Mouse (Mus musculus) A20 (cell line): Measurements from ENCODE around the gene C8a.

Source experiments
- DNase-seq: peaks from one replicate; pipeline ENCODE4 v3.0.0-alpha.2; 2011; ENCODE audit warnings: low read depth, low spot score

C8a gene

DNA sequence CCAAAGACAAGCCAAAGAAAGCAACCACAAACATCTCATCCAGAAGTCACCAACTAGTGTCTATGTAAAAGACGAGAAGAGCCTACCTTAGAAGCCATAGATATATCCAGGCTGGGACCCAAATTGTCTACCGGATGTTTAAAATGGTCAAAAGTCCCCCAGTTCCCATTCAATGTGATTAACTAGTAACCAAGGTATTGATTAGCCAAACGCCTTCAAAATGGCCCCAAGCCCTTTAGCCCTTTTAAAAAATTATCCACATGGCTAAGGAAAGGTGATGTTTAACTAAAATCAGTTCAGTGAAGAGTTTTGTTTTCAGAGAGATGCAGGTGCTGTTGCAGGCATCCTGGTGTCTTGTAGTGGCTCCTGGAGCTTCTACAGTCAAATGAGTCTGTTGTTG is at the start of gene C8a:
C8a (minus strand) TSS at position 76 of the 400 bp plus-strand sequence.
- no peak for DNase-seq

DNA sequence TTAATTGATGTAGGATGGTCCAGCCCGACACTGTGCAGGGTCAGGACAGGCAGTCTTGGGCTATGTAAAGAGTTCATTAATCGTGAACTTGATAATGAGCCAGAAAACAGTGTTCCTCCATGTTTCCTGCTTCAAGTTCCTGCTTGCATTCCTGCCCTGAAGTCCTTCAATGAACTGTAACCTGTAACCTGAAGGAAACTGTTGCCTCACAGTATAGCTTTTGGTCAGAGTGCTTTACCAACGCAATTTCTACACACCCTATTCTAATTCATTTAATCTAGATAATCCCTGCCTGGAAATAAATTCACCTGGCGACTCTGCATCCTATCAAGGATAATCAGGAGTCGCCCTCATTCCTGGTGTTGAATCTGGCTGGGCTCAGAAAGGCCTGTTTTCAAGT is 49.2 kb upstream of the C8a start:
- DNase-seq = no peak

DNA sequence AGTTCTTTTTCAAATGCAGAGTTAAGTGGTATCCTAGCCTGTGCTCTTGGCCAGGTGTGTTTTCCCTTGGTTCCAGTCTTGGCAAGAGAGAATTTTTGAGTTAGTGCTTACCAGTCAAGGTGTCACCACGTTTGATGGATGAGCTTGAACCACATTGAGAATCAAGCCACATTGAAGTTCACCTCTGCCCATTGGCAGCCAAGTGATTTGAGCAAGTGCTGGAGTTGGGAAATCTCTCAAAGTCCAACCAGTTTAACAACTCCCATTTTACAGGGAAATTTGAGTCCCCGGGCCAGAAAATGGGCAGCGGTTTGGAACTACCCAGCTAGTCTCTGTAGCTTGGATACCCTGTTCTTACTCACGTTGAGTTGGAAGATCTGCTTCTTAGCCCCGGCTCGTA is 41.8 kb upstream of the C8a start:
- DNase-seq = no peak

DNA sequence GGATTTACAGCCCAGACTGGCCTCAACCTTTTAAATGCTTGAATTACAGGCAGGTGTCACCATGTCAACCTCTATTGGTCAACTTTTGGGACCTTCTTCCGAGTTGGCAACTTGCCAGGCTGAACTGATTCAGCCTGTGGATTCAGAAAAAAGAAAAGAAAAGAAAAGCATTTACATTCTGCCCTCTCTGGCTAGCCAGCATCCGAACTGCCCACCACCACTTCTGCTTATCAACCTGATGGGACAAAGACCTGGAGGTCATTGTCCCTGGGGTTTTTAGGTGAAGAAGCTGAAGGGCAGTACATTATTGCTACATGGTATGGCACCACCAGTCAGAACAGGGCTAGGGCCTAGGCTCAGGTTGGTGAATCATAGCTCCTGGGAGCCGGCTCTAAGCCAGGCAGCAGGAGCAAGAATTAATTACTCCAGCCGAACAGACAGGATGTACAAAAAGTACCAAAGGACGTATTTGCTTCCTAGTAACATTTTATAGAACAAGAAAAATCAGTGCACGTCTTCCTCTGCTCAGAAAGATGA is 38.6 kb upstream of the C8a start:
- DNase-seq = no peak

DNA sequence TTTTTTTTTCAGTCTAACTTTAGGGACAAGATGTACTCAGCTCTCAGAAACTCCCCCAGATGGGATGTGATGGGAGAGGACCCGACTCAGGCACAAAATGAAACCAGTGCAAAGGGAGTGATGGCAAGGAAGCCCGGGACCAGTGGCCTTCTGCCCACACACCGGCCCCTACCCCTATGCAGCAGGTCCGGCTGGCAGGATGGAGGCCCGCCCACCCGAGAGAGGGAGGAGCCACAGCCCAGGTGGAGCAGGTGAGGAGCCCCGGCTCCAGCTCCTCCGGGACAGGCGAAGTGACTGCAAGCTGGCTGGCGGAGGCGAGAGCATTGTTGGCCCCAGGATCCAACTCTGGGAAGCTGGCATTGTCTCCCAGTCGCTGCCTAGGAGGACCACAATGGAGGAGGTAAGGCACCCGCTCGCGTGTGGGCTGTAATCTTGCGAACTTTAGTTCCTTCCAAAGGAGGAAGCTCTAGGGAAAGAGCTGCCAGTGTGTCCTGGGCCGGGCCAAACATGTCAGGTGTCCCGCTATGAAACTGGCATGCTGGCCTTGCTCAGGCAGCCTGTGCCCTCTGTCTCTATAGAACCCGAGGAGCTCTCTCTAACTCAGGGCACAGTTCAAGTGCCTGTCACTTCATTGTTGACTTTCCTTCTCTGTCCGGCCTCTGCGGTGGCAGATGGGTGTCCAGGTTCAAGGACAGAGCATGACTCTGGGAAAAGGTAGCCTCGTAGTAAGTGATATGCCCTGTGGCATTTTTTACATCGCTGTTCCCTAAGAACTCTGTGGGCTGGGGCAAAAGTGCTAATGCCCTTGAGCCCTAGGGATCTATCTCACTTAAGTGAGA is 37.3 kb upstream of the C8a start, which contains the start of gene Fyb2:
Fyb2 (plus strand) TSS at position 166 of the 839 bp plus-strand sequence.
- no peak for DNase-seq

DNA sequence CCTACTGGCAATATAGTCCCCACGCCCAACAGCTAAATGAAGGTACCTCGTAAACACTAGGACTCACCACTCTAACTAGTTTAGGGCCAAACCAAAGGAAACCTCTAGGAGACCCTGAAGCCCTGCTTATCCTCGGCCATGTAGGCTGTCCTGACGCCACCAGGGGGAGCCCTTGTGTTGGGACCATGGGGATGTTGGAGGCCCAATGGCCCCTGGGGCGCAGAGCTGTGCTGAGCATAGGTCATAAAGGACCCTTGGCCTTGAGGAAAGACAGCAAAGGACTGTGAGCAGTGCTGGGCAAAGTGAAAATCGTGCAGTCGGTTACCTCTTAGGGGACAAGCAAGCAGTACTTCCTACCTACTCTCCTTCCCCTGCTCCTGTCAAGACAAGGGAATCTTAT is 35.5 kb upstream of the C8a start:
- peak; percentile 71 for DNase-seq

DNA sequence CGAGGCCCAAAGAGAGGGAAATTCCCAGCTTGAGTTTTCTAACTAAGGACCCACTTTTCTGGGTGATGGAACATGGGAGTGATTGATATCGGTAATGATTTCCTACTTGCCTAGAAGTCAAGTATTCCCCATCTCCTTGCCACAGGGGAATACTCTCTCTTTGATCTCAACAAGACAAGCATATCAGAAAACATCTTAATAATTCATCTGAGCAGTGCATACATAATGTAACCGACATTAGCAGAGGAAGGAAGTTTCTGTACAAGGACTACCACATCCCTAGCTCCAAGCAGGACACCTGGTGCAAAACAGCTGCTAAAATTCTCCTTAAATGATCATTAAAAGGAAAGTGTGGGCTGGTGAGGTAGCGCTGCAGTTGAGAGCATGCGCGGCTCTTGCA is 28.9 kb upstream of the C8a start:
- DNase-seq = no peak

DNA sequence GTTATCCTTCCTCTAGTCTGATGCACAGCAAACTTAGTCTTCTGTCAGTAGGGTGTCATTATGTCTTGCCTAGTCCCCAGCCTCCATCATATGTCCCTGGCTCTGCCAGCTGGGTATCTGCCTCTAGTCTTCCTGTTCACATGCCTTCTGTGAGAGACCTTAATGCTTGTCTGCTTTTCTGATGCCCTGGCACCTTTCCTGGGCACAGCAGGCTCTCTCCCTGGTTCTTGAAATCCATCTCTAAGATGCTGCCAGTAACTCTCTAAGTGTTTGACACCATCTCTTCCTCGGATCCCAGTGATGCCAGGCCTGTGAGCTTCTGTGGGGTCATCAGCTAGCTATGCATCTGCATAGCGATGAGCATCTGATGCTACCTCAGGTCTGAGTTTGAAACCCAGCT is 26.6 kb upstream of the C8a start:
- no peak for DNase-seq

DNA sequence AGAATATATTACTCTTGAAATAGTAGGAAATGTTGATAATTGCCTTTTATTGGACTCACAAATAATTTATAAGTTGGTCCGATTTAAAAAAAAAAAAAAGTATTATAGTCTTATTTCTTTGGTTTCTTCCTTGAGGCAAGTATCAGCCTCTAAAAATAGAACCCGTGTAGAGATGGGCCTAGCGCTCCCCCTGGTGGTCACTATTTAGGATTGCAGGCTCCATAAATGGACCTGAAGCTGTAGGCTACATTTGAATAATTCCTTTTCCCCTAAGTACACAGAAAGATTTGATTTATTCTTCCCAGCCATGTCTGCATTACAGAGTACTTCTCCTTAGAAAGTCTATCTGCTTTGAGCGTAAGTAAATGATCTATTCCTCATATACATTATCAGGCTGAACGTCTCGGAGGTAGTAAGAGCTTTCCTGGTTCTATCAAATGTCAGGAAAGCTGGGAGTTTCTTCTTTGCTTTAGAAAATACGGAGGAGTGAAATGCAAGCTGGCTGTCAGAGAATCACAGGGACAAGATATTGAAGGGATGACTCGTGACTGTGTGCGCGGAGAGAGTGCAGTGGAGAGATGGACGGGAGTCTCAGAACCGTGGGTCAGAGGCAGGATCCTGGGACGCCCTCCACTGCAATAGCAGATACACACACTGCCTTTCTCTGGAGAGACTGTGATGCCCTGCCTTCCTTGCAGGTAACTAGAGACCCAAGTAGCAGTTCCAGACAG is 18.0 kb upstream of the C8a start:
- peak; percentile 71 for DNase-seq

DNA sequence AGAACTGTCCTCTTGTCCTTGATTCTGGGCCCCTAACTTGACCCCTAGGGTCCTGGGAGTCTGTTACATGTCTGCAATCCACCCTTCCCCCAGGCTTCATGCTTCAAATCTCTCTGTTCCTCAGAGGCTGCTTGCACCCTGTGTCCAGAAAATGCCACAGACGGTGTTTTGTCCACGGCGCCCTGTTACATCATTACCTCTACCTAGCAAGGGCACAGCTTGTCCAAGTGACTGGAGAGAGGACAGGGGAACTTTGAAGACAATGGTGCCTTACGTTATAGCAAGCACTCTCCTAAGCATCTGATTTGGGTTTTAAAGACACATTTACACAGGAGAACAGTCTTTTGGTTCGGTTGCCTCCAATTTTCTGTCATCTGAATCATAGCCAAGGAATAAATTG is 17.4 kb upstream of the C8a start:
- DNase-seq = no peak

DNA sequence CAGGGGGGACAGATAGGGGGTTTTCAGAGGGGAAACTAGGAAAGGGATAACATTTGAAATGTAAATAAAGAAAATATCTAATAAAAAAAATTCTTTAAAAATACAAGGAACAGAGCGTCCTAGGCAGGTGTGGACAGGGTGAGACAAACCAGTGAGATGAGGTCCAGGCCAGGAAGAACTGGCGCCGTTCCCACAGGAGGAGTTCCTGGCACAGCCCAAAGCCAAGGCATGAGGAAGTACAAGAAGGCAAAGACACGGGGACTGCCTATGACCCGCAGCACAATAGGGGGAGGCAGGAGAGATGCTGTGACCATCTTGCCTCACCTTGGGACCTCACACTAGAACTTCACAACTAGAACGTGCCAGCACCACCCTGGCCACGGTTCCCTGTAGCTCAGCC is 15.5 kb upstream of the C8a start:
- no peak for DNase-seq

DNA sequence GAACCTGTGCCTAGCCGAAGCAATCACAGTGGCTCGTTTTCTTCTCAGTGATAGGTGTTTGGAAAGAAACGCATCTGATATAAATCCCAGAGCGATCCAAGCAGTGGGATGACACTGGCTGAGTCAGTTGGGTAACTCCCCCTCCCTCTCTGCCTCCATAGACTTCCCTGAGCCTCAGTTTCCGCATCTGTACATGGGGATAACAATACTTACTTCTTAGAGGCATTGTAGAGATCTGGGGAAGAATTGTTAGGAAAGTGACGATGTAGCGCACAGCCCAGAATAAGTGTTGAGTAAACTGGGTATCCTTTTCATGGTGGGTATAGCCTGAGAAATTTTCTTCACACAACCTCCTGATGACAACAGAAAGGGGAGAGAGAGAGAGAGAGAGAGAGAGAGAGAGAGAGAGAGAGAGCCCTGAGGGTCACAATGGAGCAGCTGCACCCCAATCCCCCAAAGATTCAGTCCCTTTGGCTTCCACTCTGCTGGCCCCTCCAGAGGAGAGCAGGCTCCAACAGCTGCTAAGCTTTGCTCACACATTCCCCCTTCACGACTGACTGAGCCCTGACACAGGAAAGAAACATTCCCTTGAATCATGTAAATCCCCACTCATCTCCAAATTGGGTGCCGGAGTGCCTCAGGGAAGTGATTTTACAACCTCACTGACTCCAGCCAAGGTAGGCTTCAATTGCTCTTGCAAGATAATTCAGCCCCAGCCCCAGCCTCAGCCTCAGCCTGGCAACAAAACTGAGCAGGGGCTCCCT is 12.5 kb upstream of the C8a start:
- DNase-seq = no peak

DNA sequence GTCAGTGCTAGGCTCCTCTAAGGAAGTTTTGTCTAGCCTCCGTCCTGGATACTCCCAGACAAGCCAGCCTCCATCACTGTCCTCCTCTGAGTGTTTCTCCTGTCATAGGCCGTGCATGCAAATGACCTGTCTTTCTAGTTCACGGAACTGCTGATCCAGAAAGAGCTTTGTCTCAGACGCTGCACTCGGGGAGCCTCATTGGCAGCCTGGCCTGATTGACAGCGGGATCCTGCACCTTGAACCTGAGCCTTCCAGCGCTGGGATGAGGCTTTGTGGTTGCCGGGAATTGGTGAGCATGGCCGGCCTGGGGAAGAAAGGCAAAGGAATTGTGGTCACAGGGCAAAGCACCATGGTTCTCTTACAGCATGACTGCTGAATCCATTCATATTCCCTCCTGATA is 11.3 kb upstream of the C8a start:
- DNase-seq = no peak

DNA sequence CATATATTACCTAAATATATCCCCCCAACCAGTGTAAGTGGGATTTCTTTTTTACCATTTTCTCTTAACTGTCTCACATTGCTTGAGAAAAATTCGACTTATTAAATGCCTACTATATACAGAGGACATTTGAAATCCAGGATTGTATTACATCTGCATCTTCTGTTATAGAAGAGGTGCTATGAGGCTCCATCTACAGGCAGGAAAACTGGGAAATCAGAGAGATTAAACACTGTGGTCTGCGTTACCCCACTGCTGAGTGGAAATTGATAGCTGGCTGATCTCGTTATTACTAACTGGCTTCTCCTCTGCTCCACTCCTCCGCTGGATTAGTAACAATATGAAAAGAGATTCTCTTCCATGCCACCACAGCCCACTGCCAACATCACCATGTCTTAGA is 366 bp downstream of the C8a start:
- no peak for DNase-seq

DNA sequence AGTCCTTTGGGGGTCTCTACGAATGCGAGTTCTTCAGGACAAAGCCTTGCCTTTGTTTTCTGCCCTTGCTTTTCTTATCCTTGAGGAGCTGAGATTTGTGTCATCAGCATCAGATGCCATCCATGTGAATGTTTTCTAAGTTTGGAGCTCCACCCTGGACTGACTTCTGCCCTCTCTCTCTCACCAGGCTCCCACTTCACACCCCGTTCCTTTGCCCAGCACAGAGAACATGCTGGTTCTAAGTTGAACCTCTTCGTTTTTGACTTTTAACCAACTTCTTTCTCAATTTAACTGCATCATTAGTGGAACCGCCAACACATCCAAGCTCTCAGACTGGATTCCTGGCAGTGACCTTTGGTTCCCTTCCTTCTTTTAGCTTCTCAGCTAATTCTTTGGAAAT is 6.0 kb downstream of the C8a start:
- no peak for DNase-seq

DNA sequence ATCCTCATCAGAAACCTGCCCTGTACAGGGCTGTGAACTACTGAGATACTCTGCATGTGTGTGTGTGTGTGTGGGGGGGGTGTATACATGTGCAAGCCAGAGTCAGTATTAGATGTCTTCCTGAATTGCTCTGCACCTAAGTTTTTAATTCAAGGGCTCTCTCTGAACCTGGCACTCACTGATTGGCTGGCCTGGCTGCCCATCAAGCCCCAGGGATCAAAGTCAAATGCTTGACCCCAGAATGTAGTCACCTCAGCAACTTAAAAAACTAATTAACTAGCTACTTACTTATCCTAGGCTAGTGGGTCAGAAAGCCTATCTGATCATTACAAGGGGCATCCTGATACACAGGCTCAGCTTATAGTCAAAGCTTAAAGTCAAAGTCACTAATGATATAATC is 6.6 kb downstream of the C8a start:
- no peak for DNase-seq

DNA sequence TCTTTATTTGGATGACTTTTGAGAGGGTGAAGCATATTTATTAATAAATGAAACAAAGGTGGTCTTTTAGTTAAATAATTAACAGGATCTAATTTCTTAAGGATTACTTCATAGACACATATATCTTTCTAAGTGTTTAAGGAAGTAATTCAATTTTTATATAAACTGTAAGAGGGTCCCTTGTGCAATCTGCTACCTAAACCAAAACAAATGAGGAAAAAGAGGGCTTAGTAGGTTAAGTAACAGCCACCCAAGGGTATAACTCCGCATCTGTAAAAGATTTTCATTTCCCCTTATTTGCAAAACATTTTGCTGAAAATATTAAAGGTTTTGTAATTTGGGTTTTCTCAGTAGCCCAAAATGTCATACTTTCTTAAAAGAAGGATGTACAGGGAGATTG is 11.8 kb downstream of the C8a start:
- DNase-seq = no peak

DNA sequence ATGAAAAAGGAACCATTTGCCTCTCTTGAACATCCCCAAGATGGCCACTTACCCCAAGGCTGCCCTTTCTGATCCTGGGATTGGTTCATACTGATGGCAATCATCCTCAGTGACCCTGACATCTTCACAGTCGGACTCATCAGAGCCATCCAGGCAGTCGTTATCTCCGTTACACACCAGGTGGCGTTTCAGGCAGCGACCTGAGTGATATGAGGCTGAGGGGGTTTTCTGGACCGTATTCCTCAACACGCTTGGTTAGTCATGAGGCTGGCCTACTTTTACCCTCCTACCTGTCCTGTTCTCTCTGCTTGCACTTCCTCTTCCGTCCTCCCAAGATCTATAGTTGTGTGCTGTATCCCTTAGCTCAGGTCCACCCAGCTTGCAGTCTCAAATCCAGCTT is 15.0 kb downstream of the C8a start:
- peak; percentile 90 for DNase-seq

DNA sequence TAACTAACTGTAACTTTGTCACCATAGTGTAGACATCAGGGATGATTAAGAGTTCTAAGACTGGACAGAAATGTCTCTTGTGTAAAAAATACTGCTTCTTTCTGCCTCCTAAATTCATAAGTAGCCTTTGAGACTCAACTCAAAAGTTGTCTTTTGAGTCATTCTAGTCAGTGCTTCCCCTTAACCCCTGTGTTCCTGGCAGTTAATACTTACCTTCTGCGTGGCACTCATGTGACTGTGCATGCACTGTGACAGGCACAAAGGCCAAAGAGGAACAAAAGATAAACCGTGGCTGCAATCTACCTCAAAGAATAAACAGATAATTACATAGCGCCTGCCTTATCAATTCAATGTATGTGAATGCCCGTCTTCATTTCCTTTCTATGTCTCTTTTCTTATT is 18.4 kb downstream of the C8a start:
- peak; percentile 90 for DNase-seq

DNA sequence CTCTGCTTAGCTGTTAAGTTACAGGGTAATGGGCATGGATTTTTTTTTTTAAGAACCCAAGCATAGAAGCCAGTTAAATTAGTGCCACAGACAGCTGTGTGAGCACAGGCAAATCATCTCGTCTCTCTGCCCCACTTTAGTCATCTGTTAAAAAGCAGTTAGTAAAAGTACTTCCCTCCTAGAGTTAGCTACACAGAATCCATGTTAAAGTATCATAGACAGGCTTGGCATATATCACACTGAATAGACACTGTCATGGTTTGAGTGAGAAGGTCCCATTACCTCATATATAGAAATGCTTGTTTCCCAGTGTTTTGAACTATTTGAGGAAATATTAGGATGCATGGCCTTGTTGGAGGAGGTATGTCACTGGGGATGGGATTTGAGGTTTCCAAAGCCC is 19.2 kb downstream of the C8a start, which contains the start of gene Gm17662:
Gm17662 (plus strand) TSS at position 301 of the 400 bp plus-strand sequence.
- DNase-seq = peak; percentile 78

DNA sequence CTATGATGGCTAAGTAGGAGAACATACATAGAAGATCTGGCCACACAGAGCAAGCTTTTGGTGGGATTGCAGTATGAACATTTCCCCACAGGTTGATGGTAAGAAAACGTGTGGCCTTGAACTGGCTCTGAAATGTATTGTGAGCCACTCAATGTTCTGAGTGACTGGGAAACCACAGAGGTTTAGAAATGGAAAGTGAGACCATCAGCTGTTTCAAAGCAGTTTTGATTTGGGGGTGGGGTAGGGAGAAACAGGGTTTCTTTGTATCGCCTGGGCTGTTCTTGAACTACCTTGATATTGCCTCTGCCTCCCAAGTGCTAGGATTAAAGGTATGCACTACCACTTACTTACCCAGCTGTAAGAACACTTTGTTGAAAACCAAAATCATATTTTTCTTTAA is 21.0 kb downstream of the C8a start:
- DNase-seq = peak; percentile 55

DNA sequence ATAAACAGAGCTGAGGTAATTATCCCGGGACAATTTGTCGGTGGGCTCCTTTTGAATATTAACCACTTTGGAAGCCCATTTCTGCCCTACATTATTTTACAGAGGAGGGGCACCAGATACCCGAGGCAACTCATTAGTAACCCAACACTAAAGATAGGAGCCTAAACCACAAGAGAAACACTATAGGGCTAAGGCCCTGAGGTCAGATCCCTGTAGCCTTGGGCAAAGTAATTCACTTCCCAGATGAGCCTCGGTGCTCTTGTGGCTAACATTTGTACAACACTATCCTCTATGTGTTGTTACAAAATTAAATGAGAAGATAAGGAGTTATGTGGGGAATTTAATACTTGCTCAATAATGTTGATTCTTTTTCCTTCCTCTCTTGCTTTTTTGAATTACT is 32.7 kb downstream of the C8a start:
- no peak for DNase-seq
